Mouse (Mus musculus) heart, adult 2 months (tissue): ENCODE data around the gene Cdkn2a.

Experiments used
- CTCF ChIP-seq: fragments of 200-600 bp; IDR thresholded peaks from 2 replicates; pipeline ENCODE4 v1.8.1; 2022; ENCODE audit warnings: antibody characterized with exemption, mild to moderate bottlenecking, moderate library complexity
- EP300 ChIP-seq: fragments of 200-500 bp; IDR thresholded peaks from 2 replicates; pipeline ENCODE4 v1.6.1; 2011; ENCODE audit warnings: low read depth, low read length, control low read depth; ENCODE audit not compliant: insufficient read depth
- POLR2A ChIP-seq: fragments of 200-500 bp; IDR thresholded peaks from 2 replicates; pipeline ENCODE4 v1.6.1; 2011; ENCODE audit warnings: mild to moderate bottlenecking, low read depth, low read length, control low read depth; ENCODE audit not compliant: insufficient read depth

GRCm38 (mm10) chr4:89257768-89258167 lies 36.7 kb downstream of the Cdkn2a start:
- TF ChIP-seq POLR2A (no peak), CTCF (no peak), EP300 (no peak)
